Mouse (Mus musculus): ENCODE results near the gene Rnf26.

DNA sequence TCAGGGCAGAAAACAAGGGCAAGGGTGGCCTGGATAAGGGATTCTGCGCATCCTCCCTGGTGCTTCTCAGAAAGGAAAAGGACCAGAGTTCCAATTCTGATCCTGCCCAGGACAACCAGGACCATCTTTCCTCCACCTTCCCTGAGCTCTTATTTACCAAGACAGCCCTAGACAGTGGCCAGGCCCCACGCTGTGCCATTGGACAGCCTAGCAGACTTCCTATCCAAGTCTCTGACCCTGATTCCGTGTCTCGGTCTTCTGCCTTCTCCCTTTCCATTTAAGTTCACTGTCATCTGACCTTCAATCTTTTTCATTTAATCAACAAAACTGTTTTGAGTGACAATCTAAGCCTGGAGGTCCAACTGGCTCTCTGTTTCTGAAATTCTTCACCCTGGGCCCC, 6.7 kb downstream of the Rnf26 start:
- TF ChIP-seq EP300 (IDR thresholded peaks at IDR 0.05; ENCODE audit: insufficient read depth, low read depth, low read length), result no peak
- TF ChIP-seq POLR2A (IDR thresholded peaks at IDR 0.05; ENCODE audit: insufficient read depth, low read depth, low read length), result no peak
- no peak for TF ChIP-seq CTCF (IDR thresholded peaks at IDR 0.05)
